Mouse (Mus musculus) cerebellum, adult 9-10 months (tissue): ENCODE measurements at regions not wholly inside any gene's neighbourhood (a gene's known extent, or its start where the extent isn't known, plus 50 kb on each side); places are given as distances from the start of the nearest gene placed in this dataset.

Source experiments
- DNase-seq: peaks from one replicate; pipeline ENCODE4 v3.0.0; 2022

- no peak for DNase-seq
Observed at GRCm38 (mm10) chr9:22937686-22938391, 285.0 kb upstream of the Bmper start.

DNA sequence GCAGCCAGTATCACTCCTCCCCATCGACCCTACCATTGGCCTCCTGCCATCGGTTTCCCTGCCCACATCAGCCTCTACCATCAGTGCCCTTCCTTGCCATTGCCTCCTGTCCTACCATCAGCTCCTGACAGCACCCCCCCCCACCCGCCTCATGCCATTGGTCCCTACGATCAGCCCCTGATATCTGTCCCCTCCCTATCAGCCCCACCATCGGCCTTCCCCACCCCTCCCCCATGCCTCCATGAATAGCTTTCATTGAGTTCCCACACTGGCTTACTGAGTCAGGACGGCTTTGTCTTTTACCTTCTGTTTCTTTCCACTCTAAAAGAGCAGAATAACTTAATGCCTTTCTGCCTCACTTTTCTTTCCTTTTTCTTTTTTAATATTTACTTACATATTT is 277.9 kb upstream of the Bmper start:
- no peak for DNase-seq

DNA sequence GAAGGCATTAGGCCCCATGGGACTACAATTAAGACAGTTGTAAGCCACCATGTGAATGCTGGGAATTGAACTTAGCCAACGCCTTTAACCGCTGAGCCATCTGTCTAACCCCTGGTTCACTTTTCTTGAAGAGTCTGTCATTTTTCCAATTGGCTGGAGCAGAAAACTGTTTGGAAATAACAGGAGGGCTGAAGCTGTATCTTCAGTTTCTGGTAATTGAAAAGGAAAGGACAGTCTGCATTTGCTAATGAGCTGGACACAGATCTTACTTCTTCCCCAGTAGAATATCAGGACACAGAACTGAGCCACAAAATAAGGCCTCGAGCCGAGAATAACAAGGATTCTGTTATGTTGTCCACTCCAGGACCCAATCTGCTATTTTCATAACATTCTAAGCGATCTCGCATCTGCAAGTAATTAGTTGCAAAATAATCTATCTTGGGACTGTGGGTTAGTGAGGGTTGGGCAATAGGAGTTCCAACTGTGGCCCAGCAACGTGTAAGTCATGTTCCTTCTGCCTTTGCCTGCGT is 277.4 kb upstream of the Bmper start:
- no peak for DNase-seq

GRCm38 (mm10) chr9:22952571-22953442 is 270.1 kb upstream of the Bmper start:
- DNase-seq = no peak

DNA sequence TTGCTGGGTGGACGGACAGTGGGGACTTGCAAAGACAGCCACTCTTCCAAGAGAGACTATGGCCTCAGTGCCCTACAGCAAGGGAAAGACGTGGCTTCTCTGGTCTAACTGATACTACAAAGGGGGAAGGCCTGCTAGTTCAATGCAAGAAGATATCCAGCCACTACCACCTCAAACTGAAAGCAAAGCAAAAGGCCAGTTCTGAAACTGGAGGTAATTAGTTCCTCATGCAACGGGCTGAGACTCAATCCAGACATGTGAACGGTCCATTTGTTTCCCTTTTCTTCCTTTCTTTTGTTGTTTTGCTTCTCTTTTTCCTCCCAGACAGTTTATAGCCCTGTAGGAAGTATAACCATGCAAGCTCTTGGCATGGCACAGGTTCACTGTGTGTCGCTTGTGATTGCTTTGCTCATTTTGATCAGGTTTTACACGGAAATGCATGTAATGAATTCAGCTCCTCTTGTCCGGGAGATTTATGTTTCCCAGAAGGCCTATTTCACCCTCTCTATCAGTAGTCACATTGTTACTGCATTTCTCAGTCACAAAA is 260.5 kb upstream of the Bmper start:
- no peak for DNase-seq

DNA sequence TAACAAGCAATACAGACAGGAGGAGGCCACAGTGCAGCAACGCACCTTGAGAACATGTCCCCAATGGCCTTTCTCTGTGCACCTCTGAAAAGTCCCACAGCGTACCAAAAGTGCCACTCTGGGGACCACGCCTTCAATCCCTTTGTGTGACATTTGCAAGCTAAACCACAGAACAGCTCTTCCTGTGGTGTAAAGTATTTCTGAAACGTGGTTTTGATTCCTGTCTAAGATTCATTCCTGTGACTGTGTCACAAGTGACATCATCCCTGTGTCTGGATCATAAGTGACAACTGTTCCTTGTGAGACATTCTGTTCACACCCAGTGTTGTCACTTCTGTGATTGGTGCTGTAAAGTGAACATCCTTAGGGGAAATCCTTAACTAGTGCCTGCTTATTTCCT is 251.6 kb upstream of the Bmper start:
- DNase-seq = no peak

DNA sequence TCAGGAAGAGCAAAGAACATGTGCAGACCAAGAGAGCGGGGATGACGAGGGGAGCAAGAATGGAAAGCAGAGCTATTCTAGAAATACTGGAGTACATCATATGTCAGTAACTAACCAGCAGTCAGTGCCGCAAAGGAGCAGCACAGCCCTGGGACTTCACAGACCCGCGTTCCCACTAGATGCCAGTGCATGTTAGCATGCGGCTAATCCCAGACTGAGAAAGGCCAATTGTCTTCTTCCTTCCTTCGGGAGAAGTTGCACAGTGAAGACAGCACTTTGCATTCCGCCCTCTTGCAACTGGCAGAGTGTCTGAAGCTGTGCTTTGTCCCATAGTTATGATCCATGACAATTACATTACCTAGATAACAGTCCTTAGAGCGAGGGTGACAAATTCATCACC is 246.1 kb upstream of the Bmper start:
- no peak for DNase-seq

DNA sequence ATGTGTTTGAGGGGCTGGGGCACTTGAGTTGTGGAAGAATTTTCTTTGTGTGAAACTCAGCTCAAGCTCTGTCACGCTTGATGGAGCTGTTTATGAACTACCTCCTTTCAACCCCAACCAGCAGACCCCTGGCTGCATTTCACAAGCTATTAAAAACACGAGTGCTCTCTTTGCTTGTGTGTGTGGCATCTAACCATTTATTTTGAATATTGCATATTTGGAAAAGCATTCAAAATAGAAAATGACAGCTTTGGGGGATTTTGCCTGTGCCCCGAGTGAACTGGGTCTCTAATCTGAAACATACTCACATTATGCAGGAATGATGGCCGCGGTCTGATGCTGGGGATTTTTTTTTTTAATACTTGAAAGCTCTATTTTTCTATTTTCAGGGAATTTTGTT is 243.2 kb upstream of the Bmper start:
- DNase-seq = no peak

GRCm38 (mm10) chr9:22989508-22989907 is 233.4 kb upstream of the Bmper start:
- DNase-seq = no peak

GRCm38 (mm10) chr9:22993531-22993930 is 229.3 kb upstream of the Bmper start:
- DNase-seq = no peak

DNA sequence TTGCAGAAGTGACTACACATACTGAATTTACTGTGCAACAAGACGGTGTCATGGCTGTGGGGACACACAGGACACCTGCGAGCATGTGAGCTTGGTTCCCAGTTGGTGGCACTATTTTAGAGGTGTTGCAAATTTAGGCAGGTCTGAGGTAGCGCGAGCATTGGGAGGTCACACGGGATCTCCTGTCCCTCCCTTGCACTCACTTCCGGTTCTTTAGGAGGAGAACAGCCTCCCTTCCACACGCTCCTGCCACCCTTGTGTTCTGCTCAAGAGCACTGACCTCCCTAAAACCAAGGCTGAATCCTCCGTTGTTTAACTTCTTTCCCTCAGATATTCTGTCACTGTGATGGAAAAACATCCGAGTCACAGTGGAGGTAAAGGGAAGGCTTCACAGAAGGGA is 227.3 kb upstream of the Bmper start:
- DNase-seq = no peak

GRCm38 (mm10) chr9:22998306-22998705 is 224.6 kb upstream of the Bmper start:
- no peak for DNase-seq

- DNase-seq = no peak
Observed at GRCm38 (mm10) chr9:22999181-22999580, 223.7 kb upstream of the Bmper start.

- no peak for DNase-seq
Observed at GRCm38 (mm10) chr9:23000200-23000599, 222.7 kb upstream of the Bmper start.

DNA sequence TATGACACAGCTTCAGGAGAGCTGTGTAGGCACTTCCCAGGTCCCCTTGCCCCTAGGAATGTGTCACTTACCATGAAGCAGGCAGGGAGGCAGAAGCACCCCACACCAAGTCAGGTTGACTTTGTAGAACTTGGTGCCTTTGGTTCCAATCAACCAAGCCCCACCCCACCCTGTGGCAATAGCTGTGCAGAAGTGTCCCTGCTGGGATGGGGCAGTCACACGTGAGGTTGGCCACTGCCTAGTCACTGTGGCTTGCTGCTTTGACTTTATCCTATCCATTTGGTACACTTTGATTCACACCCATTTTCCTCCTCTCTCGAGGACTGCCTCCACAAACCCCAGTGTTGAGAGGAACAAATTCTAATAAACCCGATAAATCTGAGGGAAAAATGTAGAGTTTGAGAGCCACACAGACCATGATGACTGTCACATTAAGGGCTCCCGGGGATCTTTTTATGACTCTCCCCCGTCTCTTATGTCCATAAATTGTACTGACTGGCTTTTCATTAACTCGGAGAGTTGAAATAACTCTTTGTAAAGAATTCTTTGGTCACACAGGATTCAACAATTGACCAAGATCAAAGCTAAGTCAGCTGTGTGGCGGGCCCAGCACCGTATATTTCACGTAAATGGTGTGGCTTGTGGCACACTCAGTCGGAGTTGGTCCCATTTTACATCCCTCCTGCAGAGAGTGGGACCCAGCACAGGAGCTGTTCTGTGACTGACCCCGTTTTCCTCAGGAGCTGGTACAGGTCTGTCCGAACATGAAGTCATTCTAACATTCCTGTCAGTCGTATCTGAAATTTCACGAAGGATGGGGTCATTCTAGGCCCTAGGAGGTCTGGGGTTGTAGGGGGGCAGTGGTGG is 219.4 kb upstream of the Bmper start:
- DNase-seq = no peak

- DNase-seq = no peak
Observed at GRCm38 (mm10) chr9:23005005-23005404, 217.9 kb upstream of the Bmper start.

GRCm38 (mm10) chr9:23009462-23010183 is 213.3 kb upstream of the Bmper start:
- DNase-seq = no peak

DNA sequence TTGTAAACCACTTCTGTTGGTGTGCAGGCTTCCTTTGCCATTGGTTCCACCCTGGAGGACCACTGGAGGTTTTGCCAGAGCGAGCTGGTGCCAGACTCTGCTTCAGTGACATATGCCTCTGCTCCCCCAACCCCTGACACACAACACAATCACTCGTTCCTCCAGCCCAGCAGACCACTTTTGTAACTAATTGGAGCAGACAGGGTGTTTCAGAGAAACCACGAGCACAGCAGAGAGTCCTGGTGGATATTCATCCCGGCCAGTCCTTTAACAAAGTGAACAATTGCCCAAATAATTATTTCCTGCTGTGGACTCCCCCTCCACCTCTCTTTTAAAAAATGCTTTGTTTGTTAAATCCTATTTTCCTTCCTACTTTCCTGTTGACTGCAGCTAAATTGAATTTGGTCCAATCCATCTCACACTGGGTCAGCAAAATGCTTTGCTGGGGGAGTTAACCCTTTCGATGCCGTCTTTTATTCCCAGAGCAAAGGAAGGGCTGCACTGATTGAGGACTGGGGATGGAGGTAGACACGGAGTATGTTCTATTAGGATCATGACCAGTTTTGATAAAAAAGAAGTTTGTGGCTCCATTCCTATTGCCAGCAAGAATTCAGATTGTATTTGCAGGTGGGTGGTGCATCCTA is 211.4 kb upstream of the Bmper start:
- DNase-seq = no peak

DNA sequence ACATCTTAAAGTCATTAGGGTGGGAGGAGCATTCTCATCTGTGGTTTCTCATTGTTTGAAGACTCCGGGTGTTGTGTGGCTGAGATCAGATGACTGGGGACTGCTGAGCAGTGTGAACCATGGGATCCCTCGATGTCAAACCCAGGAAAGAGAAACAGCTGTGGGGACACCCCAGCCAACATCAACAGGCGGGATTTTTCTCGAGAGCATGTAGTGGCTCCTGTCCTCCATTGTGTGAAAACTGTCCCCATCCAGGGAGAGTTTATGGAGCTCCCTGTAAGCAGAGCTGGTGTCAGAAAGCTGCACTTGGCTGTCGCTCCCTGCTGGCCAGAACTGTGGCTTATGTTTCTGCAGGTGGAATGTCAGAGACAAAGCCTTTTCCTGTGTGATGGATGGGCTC is 210.7 kb upstream of the Bmper start:
- DNase-seq = no peak

GRCm38 (mm10) chr9:23016733-23017132 is 206.1 kb upstream of the Bmper start:
- no peak for DNase-seq

DNA sequence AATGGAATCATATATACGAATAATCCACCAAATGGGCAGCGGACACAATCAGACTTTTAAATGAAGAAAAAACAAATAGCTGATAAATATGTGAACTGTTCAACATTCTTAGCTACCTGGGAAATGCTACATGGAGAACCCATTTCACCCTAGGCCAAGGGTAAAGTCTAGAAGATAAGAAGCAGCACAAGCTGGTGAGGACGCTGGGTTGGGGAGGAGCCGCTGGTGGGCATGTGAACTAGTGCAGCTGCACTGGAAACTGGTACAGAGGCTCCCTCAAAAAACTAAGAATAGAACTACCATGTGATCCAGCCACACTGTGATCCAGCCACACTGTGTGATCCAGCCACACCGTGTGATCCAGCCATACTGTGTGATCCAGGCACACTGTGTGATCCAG is 198.8 kb upstream of the Bmper start:
- no peak for DNase-seq

- DNase-seq = no peak
Observed at GRCm38 (mm10) chr9:23025247-23025646, 197.6 kb upstream of the Bmper start.
